Mouse (Mus musculus) limb, embryonic 14.5 days (tissue): Measurements from ENCODE around the gene Iqcn. TPM values are rescaled to one million over a fixed set of nuclear protein-coding genes. Genes with fewer than 3 reads are reported as not detected.

Experiments used
- ATAC-seq: fragments of 200-750 bp; cut with Nextera tagmentation; 2 replicates; pipeline ENCODE4 v1.8.0; 2017; ENCODE audit warnings: low read depth, moderate number of reproducible peaks, moderate TSS enrichment; ENCODE audit not compliant: low FRiP score
- DNase-seq: peaks from one replicate; pipeline ENCODE4 v3.0.0-alpha.2; 2015; ENCODE audit warnings: low spot score
- H3K27ac ChIP-seq: fragments of 300-500 bp; sonication (generic); replicated peaks from 2 replicates; pipeline ENCODE4 v1.5.1; 2014; ENCODE audit warnings: low read depth, mild to moderate bottlenecking, low read length, moderate library complexity, mixed read lengths
- H3K27me3 ChIP-seq: fragments of 300-500 bp; sonication (generic); 2 replicates; pipeline ENCODE4 v1.6.1; 2014; ENCODE audit warnings: low read length, mixed read lengths; ENCODE audit not compliant: control insufficient read depth, insufficient read depth
- H3K36me3 ChIP-seq: fragments of 300-500 bp; sonication (generic); 2 replicates; pipeline ENCODE4 v1.6.1; 2014; ENCODE audit warnings: mild to moderate bottlenecking, low read length, moderate library complexity, mixed read lengths; ENCODE audit not compliant: control insufficient read depth, insufficient read depth
- H3K4me1 ChIP-seq: fragments of 300-500 bp; sonication (generic); 2 replicates; pipeline ENCODE4 v1.6.1; 2014; ENCODE audit warnings: antibody characterized with exemption, low read length, mixed read lengths; ENCODE audit not compliant: control insufficient read depth, insufficient read depth
- H3K4me2 ChIP-seq: fragments of 300-500 bp; sonication (generic); replicated peaks from 2 replicates; pipeline ENCODE4 v1.6.1; 2014; ENCODE audit warnings: low read depth, mild to moderate bottlenecking, low read length, moderate library complexity; ENCODE audit not compliant: severe bottlenecking
- H3K4me3 ChIP-seq: fragments of 300-500 bp; sonication (generic); replicated peaks from 2 replicates; pipeline ENCODE4 v1.5.1; 2014; ENCODE audit warnings: low read length
- H3K9ac ChIP-seq: fragments of 300-500 bp; sonication (generic); 2 replicates; pipeline ENCODE4 v1.6.1; 2014; ENCODE audit warnings: mild to moderate bottlenecking, low read depth, low read length, moderate library complexity; ENCODE audit not compliant: severe bottlenecking
- H3K9me3 ChIP-seq: fragments of 300-500 bp; sonication (generic); 2 replicates; pipeline ENCODE4 v1.6.1; 2016; ENCODE audit warnings: low read length; ENCODE audit not compliant: control insufficient read depth
- POLR2A ChIP-seq: fragments of 200-500 bp; IDR thresholded peaks from 2 replicates; pipeline ENCODE4 v1.8.0; 2012; ENCODE audit warnings: inconsistent platforms, mild to moderate bottlenecking, moderate library complexity, borderline replicate concordance; ENCODE audit not compliant: insufficient read depth, insufficient read length; ENCODE audit errors: extremely low read depth
- WGBS: fragments of 180-500 bp; shearing (Covaris S2); extraction: QIAGEN DNeasy Blood & Tissue Kit; methylation state at CpG from one replicate; pipeline ENCODE4 v1.1.7; 2014; 5-methylcytosine and 5-hydroxymethylcytosine counted together
- polyA plus RNA-seq, 2 experiments: library from polyadenylated mRNA; depleted of rRNA in 1 of 2; stranded (reverse) in 1 of 2; unstranded in 1 of 2; fragments of >200 nt; fragmentation: Nextera tagmentation in 1 of 2; extraction: Ambion mirVana in 1 of 2; gene quantifications; 2 replicates each; pipeline versions ENCODE4 v1.2.1 to v1.2.3; 2012 to 2014

The Iqcn gene
- polyA plus RNA-seq, 2 experiments, result 0.04 to 0.10 TPM

DNA sequence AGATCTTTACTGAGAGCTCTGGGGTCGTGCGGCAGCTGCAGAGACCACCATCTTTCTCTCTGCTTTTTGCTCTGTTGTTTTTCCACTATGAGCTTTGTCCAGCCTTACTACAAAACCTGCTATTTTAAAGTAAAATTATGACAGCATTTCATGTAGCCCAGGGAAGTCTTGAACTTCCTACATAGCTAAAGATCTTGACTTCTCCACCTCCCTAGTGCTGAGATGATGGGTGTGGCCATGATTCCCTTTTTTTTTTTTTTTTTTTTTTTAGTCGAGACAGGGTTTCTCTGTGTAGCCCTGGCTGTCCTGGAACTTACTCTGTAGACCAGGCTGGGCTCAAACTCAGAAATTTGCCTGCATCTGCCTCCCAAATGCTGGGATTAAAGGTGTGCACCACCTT lies 38.6 kb upstream of the Iqcn start:
- Histone ChIP-seq H3K27ac (no peak overlapping the region), H3K4me2 (no peak overlapping the region), H3K4me1 (0 out of 2 replicates have a peak, but pooled peaks cover 3% of the 10 kb centered on the region), H3K9me3 (no peaks in the 10 kb centered on the region), H3K27me3 (no peaks in the 10 kb centered on the region), H3K4me3 (no peak overlapping the region), H3K36me3 (no peaks in the 10 kb centered on the region), H3K9ac (no peak overlapping the region)
- DNase-seq (no peak), ATAC-seq (no peak)
- WGBS, result 76% methylated on average over 3 of the region's 3 CpGs
- TF ChIP-seq POLR2A, result no peak

DNA sequence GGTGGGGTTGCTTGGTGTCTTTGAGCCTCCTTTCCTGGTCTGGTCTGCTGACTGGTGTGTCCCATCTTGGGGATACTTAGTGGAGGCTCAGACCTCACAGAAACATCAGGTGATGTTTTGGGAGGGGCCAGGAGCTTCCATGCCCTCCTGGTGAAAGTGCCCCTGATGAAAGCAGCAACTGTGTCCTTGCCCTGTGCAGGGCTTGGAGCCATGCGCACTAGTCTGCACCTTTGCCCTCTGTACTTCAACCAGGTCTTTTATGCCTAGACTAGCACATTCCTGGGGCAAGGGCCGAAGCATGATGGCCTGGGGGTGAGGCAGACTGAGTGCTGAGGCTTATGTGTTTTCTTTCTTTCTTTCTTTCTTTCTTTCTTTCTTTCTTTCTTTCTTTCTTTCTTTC lies 37.7 kb upstream of the Iqcn start:
- Histone ChIP-seq H3K27me3 (no peaks in the 10 kb centered on the region), H3K4me2 (no peak overlapping the region), H3K9ac (no peak overlapping the region), H3K27ac (no peak overlapping the region), H3K4me3 (no peak overlapping the region), H3K4me1 (no peaks in the 10 kb centered on the region), H3K36me3 (no peaks in the 10 kb centered on the region), H3K9me3 (no peaks in the 10 kb centered on the region)
- 76% methylated on average over 2 of the region's 2 CpGs for WGBS
- ATAC-seq, result no peak
- no peak for TF ChIP-seq POLR2A
- no peak for DNase-seq

DNA sequence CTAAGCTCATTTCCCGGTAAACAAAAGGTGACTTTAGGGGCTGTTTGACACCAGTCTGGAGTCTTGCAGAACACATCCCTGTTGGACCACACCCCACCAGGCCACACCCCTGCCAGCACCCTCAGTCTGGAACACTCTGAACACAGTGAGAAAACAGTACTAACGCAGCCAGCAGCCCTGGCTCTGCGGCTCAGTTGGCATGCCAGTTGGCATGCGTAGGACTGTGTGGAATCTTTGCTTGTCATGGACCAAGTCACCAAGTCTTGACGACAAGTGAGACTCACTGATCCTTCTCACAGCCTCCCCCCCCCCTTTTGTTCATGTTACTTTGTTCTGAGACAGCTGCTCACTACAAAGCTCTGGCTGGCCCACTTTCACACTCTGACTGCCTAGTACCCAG lies 36.2 kb upstream of the Iqcn start:
- DNase-seq, result no peak
- no peak for TF ChIP-seq POLR2A
- ATAC-seq, result no peak
- Histone ChIP-seq H3K4me2 (no peak overlapping the region), H3K4me3 (no peak overlapping the region), H3K4me1 (no peaks in the 10 kb centered on the region), H3K36me3 (no peaks in the 10 kb centered on the region), H3K27ac (no peak overlapping the region), H3K9ac (no peak overlapping the region), H3K27me3 (no peaks in the 10 kb centered on the region), H3K9me3 (no peaks in the 10 kb centered on the region)
- WGBS, result 74% methylated on average over 5 of the region's 5 CpGs

- Histone ChIP-seq H3K4me1 (peaks cover 11% of the 10 kb centered on the region), H3K9ac (no peak overlapping the region), H3K4me2 (no peak overlapping the region), H3K9me3 (no peaks in the 10 kb centered on the region), H3K27ac (no peak overlapping the region), H3K4me3 (no peak overlapping the region), H3K36me3 (no peaks in the 10 kb centered on the region), H3K27me3 (no peaks in the 10 kb centered on the region)
- TF ChIP-seq POLR2A, result no peak
- DNase-seq (no peak), ATAC-seq (no peak)
- whole genome bisulfite sequencing, result 76% methylated on average over 10 of the region's 10 CpGs
These were observed 31.5 kb upstream of the Iqcn start for GRCm38 (mm10) chr8:70671615-70672324.

- peak; percentile 1 for ATAC-seq
- Histone ChIP-seq H3K27ac (peak overlapping the region; percentile 73), H3K36me3 (peaks cover 1% of the 10 kb centered on the region; the same call in 1 of the 2 replicates), H3K4me3 (peak overlapping the region; percentile 55), H3K4me2 (peak overlapping the region; percentile 49), H3K4me1 (peaks cover 11% of the 10 kb centered on the region), H3K27me3 (no peaks in the 10 kb centered on the region), H3K9me3 (no peaks in the 10 kb centered on the region), H3K9ac (peak overlapping the region; percentile 56)
- DNase-seq, result no peak
- TF ChIP-seq POLR2A, result peak; percentile 55; the same call in 1 of the 2 replicates
- WGBS, result 38% methylated on average over 19 of the region's 19 CpGs
These were observed 30.8 kb upstream of the Iqcn start for GRCm38 (mm10) chr8:70672325-70673078.
